Mouse (Mus musculus): ENCODE measurements around the gene 1700025C18Rik.

Gene 1700025C18Rik

GRCm38 (mm10) chr2:165078605-165079004 lies 11.9 kb downstream of the 1700025C18Rik start:
- DNase-seq (ENCODE audit: extremely low spot score, low spot score) = peak; percentile 40

- no peak for DNase-seq (ENCODE audit: extremely low spot score, low spot score)
These were observed 12.5 kb downstream of the 1700025C18Rik start for GRCm38 (mm10) chr2:165078045-165078444.

DNA sequence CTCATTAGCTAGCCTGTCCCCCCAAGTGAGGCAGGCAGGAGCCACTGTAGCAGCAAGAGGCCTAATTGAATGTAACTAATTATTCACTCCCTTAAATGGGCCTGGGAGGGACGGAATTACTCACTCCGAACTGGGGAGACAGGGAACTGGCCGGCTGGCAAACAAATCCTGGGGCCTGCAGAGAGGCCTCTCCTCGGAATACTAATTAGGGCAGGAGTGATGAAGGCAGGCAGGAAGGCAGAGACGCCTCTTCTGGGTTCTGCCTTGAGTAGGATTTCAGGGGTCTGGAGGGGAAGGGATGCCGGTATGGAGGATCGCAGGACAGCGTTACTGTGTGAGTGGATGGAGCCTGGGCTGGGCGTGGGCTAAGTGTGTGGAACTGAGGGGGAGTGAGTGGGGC lies 13.5 kb downstream of the 1700025C18Rik start:
- no peak for DNase-seq (ENCODE audit: extremely low spot score, low spot score)

DNA sequence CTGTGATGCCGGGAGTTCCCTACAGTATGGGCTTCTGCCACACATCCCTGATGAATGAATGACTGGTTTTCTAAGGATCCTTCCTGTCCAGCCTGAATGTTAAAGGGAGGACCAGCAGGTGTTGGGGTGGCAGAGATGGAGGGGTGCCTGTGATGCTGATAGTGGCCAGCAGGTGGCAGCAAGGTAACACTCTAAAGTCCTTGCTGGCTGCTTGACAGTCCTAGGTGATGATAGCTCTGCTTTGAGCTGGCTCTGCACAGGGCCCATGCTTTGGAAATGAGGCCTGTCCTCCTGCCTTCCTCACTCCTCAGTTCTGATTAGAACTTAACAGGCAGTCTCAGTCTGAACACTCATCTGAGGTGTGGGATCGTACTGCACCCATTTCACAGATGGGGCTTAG lies 15.6 kb downstream of the 1700025C18Rik start:
- DNase-seq (ENCODE audit: extremely low spot score, low spot score) = peak; percentile 87

GRCm38 (mm10) chr2:165074081-165074884 lies 16.3 kb downstream of the 1700025C18Rik start:
- no peak for DNase-seq (ENCODE audit: extremely low spot score, low spot score)

DNA sequence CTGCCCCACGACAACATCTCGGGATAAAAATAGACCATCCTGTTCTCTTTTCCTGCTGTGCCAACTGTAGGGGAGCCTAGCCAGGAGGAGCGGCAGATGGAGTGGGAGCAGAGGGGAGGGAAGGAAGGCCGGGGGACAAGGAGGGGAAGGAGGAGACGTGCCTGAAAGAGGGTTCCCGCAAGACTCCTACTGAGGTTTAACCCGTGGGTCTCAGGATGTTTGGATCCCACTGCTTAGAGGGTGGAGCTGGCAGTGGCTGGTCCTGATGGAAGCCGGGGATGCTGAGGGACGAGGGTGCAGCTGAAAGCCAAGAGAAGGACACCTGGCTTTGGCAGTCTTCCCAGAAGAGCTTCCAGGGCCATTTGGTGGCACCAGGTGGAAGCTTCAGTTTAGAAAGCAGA lies 17.2 kb downstream of the 1700025C18Rik start:
- no peak for DNase-seq (ENCODE audit: extremely low spot score, low spot score)

- peak; percentile 75 for DNase-seq (ENCODE audit: extremely low spot score, low spot score)
These were observed 20.3 kb downstream of the 1700025C18Rik start for GRCm38 (mm10) chr2:165070096-165070816.

DNA sequence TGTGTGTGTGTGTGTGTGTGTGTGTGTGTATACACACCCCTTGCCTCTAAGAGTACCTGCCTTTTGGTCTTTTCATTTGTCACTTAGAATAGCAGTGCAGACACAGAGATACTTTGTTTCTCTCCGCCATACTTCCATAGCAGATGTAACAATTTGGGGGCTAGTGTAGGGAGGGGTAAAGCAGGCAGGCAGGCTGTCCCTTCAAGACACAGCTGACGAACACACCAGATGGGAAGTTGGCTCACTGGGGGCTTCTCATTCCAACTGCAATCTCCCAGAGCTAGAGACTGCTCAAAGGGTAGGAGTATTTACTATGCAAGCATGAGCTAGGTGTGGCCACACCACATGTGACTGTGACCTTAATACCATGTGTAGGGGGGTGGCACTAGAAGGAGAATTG lies 21.7 kb downstream of the 1700025C18Rik start:
- DNase-seq (ENCODE audit: extremely low spot score, low spot score) = no peak

DNA sequence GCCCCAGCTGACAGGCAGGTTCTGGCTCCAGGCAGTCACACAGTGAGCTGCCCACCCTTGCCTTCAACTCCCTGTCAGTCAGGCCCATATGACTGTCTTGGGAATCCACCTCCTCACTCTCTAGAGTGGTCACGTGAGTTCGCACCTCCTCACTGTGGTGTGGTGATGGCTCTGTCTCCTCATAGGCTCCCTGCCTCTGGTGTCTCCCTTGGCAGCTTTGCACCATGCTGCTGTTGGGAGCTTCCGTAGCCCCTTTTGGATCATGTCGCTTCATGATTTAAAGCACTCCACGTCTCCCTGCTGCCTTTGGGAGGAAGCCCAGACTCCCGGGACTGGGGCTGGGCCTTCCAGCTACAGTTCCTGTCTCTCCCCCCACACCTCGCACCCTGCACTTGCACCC lies 26.1 kb downstream of the 1700025C18Rik start:
- DNase-seq (ENCODE audit: extremely low spot score, low spot score) = no peak

DNA sequence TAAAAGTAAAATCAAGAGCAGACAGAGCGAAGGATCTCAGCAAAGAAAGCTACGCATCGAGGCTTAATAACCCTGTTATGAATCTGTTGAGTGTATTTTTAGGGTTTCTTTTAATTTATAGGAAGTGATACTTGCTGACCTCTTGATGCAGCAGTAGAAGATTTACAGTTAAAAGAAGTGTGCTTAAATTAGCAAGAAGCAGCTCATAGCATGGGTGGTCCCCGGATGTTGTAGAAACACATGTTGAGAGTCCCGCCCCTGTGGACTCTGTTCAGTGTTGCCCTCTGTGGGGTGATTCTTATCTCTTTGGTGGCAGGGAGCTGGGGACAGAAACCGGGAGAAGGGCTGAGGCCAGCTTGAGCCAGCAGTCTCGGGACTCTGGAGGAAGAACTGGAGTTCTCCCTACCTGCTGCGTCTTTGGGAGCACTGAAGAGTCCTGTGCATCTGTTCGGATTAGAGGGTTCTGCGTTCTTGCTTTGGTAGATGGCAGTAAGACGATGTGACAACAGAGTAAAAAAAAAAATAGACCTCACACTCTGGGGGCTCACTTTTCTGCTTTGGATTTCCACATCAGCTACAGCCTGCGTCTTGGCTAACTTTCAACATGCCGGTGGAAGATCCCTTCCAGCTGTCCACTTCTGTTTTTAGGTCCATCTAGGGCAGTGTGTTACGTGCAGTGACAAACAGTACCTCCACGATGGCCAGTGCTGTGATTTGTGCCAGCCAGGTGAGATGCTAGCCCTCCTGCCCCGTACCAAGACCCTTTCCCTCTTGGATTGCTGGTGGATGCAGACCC lies 28.7 kb downstream of the 1700025C18Rik start:
- no peak for DNase-seq (ENCODE audit: extremely low spot score, low spot score)

- DNase-seq (ENCODE audit: extremely low spot score, low spot score) = no peak
These were observed 30.6 kb downstream of the 1700025C18Rik start for GRCm38 (mm10) chr2:165059961-165060360.

DNA sequence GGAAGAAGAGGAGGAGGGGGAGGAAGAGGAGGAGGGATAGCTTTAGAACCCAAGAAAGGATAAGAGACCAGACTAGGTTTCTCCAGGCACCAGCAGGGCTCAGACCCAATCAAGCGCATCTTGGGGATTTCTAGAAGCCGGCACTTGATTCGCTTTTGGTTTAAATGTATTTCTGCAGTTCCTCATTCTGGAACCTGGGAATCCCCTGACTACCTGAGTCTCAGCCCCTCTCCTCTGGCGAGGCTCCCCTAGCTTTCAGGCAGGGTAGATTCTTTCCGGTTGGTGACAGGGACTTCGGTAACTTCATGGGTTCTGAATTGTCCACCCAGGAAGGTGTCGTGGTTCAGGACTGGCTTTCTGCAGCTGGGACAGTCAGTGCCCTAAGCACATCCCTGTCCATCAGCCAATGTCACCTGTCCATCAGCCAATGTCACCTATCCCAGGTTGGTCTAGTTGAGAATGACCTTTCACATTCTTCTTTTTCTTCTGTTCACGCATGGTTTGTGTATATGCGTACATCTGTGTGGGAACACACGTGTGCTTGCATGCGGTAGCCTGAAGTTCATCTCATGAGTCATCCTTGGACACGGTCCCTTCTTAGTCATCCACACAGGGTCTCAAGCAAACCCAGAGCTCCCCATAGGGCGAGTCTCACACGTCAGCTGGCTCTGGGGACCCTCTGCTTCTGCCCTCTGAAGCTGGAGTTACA lies 34.0 kb downstream of the 1700025C18Rik start:
- DNase-seq (ENCODE audit: extremely low spot score, low spot score) = no peak

DNA sequence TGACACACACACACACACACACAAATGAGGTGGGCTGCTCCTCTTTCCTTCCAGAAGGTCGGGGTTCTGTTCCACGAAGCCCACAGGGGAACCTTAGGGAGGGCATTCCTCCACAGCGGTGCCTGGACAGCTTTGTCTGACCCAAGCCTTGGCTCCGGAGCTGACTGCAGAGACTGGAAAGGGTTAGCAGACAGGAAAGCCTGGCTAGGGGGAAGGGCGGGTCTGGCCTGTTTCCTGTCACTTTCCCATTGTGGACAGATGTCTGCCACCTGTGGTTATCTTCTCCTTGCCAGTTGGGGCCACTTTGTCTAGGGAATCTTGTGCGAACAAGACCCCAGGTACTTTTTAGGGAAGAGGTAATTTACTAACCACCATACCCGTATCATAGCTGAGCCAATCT lies 34.6 kb downstream of the 1700025C18Rik start:
- no peak for DNase-seq (ENCODE audit: extremely low spot score, low spot score)

DNA sequence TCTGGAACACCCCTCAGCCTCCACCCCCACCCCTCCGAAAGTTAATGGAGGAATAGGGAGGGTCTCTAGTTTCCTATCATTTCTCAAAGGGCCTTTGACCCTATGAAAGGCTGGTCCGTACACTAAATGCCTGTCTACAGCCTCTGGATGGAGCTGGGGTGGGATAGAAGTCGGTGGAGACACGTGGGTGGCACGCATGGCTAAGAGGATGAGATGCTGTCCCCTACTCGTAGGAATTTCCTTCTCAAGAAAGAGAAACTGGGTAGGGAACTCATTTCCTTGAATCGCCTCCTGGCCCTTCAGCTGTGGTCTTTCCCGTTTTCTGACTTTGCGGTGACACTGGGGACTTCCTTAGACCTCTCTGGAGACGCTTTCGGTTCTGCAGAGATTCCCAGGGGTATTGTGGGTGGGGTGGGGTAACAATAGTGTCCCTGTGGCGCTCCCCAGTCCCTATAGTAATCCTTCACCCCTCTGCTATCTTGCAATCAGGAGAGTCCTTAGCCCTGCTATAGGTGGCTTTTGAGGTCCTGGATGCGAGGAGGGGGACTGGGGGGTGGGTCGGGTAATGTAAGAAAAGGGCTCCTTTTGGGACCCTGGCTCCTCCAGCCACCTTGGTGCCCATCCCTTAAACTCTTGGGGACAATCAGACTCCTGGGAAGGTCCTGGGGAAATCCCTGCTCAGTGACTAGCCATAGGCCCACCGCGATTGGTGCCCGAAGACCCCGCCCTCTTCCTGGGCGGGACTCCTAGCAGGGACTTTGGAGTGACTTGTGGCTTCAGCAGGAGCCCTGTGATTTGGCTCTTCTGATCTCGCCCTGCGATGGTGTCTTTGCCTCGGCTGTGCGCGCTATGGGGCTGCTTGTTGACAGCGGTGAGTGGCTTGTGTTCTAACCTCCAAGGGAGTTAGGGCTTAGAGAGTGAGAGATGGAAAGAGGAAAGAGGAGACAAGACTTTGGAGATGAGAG lies 35.4 kb downstream of the 1700025C18Rik start, which contains the start of gene Cd40:
Gene Cd40 (plus strand): TSS at position 740 of the 965 bp plus-strand sequence.
- peak; percentile 71 for DNase-seq (ENCODE audit: extremely low spot score, low spot score)

DNA sequence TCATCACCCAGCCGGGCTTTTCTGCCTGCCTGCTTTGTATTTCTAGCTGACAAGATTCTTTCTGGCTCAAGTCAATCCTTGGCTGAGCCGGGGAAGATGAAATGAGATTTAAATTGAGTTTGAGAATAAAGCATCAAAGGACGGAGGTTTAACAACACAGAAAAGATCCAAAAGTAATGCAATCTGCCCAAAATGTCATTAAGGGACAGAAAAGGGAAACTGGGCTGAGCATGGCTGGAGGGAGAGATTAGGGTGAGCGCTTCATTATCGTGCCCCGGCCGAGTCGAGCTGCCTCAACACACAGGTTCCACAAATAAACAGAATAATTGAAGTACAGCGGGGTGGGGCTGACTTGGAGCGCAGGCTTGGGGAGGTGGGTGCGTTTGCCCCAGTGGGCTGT lies 39.0 kb downstream of the 1700025C18Rik start:
- no peak for DNase-seq (ENCODE audit: extremely low spot score, low spot score)

- DNase-seq (ENCODE audit: extremely low spot score, low spot score) = no peak
These were observed 39.6 kb downstream of the 1700025C18Rik start for GRCm38 (mm10) chr2:165050826-165051548.

DNA sequence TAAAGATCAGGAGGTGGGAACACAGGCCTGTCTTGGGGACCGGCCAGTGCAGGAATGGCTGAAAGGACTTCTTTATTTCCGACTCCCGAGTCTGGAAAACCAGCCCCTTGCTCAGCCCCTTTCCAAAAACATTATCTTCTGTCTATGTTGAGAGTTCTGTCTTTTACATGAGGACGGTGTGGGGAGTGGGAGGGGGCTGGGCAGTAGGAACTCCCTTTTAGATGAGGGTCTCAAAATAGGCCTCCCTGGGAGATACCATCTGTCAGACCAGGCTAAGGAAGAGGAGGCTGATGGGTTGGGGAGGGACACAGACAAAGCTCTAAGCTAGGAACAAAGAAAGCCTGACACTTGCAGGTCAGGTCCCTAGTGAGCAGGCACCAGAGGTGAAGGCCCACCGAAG lies 41.5 kb downstream of the 1700025C18Rik start:
- DNase-seq (ENCODE audit: extremely low spot score, low spot score) = no peak

DNA sequence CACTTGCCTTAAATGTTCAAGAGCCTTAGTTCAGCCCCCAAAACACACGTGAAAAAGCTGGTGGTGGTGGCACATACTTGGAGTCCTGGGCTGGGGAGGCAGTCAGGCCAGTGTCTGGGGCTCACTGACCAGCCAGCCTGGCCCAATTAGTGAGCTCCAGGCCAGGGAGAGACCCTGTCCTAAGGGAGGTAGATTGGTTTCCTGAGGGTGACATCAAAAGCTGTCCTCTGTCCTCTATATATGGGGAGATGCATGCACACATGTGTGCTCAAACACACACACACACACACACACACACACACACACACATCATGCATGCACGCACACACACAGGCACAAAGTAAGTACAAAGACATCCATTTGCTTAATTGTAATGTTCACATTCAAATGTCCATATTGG lies 46.8 kb downstream of the 1700025C18Rik start:
- DNase-seq (ENCODE audit: extremely low spot score, low spot score) = no peak

- peak; percentile 49 for DNase-seq (ENCODE audit: extremely low spot score, low spot score)
These were observed 47.4 kb downstream of the 1700025C18Rik start for GRCm38 (mm10) chr2:165043090-165043636.
